Mouse (Mus musculus) neural tube, embryonic 10.5 days (tissue): ENCODE measurements around the gene P2rx5.

ENCODE experiments used
- DNase-seq: peaks from one replicate; pipeline ENCODE4 v3.0.0-alpha.2; 2017; ENCODE audit warnings: low spot score; ENCODE audit errors: extremely low spot score

Gene P2rx5

DNA sequence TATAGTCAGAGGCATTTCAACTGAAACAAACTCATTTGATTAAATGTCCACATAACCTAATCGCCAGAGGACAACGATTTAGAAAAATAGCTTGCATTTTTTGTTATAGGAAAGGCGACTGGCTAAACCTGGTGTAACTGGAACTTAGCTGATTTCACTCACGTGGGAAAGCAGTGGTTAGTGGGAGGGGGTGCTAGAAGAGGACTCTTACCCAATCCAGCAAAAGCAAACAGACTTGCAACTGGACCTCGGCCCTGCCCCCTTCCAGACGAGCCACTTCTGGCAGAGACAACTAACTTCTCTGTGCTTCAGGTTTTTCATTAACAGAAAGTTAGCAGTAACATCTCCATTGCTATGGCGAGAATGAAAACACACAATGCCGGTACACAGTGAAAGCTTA is 15.4 kb downstream of the P2rx5 start:
- no peak for DNase-seq

DNA sequence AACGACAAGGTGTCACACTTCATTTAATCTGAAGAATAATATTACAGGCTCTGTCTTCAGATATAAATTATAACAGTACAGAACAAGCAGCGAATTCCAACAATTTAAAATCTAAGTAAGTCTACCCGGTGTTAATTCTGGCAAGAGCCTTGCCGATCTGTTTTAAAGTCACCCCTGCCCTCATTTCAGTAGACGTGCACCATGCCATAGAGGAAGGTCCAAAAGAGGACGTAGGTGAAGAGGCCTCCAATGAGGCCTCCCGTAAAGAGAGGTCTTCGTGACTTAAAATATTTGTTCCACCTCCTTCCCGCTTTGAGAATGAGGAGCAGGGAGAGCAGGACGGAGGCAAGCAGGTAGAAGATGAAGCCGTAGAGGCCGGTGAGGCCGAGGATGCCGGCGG is 16.0 kb downstream of the P2rx5 start:
- no peak for DNase-seq

DNA sequence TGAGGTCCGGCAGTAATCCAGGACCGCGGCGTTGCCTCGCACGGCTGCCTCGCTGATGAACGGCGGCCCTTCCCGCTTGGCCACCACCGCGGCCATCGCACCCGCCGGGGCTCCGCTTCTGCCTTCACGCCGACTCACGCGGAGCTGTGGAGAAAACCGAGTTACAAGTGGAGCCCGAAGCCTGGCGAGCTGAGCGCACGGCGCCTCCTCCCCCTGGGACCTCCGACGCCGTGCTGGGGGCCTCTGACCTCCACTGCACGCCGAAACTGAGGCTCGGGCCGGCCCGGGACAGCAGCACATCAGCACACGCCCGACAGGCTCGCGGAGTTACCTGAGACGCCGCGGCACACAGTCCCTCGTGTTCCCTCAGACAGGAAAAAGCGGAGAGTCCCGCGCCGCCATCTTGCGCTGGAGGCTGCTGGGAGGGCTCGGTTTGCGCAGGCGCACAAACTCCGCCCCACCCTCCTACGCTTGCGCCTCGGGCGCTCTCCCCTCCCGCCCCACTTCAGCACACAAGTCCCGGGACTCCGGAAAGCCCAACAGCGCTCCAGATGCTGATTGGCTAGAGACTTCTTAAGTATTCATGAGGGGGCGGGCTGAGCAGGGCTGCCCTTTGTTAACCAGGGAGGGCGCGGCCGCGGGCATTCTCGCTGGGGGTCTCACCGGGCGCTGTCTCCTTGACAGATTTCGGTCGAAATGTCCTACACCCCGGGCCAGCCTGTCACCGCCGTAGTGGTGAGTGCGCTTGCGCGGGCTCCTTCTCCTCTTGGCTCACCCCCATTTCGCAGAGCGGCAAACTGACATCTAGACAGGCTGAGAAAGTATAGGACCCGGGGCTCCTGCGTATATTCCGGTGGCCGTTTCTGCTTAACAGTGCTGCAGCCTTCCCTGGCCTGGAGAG is 16.6 kb downstream of the P2rx5 start, which contains the start of the genes Emc6 and Tax1bp3:
Emc6 (minus strand) TSS at position 430 of the 901 bp plus-strand sequence.
Tax1bp3 (plus strand) TSS at position 476 of the 901 bp plus-strand sequence.
- DNase-seq, result peak; percentile 94

DNA sequence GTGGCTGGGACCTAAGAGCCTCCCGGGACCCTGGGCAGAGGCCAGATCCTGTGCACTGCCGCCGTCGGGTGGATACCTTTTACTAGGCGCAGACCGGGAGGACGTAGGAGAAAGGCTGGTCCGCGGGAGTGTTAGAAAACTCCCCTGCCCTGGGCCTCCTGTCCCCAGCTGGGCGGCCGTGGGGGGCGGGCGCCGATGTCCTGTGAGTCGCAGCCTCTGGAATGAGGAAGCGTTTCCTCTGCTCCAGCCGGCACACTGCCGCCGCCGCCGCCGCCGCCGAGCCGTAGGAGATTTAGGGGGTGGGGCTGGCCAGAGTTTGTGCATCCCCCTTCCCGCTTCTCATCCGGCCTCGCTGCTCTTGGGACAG is 17.3 kb downstream of the P2rx5 start:
- DNase-seq, result peak; percentile 84

DNA sequence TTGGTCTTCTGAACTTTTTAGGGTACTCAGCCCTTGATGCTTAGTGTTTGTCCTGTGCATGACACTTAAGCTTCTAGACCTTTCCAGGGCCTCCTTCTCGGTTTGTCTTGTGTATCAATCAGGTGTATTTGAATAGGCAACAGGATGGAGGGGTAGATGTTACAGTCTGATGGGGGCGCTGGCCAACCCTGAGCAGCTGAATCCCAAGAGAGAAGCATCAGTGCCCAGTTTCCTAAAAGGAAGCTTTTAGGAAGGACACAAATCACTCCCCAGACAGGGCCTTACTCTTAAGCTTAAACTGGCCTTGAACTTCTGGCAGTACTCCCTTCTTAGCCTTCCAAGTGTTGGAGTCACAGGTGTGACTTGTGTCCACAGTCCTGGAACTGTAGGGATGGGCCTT is 17.7 kb downstream of the P2rx5 start:
- DNase-seq, result no peak

DNA sequence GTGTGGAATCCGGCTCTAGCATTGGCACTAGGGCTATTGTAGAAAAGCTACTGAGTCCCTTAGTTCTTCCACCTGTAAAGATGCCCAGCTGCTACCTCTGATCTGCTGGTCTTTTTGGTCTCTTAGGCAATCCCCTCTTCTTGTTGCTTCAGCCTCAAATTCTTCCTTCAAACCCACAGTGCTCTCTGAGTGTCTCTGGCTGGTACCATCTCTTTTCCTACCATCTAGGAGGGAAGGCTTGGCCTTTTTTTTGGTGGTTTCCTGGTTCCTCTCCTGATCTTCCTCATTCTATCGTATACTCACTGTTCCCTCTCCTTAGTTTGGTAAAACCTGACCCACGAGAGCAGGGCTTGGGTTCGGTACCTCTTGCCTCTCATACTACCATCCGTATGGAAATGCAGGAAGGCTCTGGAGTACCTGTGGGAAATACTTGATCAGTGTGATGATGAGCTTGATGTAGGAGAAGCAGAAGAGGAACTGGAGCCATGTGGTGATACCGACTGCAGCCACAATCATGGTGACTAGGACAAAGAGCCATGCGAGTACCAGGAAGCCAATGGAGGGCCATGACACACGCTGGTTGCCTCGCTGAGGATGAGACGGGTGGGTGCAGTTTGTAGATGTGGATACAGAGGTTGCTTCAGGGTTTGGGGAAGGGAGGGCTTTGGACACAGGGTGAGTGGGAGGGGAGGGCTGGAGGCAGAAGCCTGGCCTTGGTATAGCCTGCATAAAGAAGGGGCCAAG is 25.8 kb downstream of the P2rx5 start:
- DNase-seq, result no peak

DNA sequence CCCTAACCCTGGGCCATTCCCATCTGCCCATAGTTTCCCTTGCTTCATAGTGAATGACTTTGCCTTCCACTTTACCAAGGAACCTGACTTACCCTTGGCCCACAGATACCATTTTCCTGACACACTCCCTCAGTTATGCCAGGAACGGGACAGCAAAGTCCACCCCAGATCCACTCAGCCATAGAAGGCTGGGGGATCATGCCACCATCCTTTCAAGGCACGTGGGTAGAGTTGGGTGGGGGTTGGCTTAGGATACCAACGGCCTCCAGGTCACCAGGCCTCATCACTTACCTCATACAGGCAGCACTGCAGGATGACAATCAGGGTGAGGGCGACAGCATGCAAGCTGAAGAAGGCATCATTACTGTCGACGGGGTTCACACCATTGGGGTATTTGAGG is 27.0 kb downstream of the P2rx5 start:
- no peak for DNase-seq

DNA sequence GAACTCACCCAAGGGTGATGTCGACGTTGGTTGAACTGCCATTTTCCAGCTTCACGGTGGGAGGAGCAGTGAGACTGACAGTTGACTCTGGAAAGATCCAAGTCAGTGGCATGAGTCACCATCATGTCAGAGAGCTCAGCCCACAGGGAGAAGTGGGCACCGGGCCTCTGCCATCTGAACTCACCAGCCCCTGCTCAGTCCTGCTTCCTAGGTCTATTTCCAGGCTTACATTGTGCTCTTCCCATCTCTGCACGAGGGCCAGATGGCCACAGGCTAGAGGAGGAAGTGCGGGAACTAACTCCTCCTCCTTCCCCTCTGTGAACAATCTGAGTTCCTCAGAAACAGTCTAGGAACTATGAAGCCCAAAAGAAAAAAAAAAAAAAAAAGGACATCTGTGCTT is 32.8 kb downstream of the P2rx5 start:
- DNase-seq, result no peak

DNA sequence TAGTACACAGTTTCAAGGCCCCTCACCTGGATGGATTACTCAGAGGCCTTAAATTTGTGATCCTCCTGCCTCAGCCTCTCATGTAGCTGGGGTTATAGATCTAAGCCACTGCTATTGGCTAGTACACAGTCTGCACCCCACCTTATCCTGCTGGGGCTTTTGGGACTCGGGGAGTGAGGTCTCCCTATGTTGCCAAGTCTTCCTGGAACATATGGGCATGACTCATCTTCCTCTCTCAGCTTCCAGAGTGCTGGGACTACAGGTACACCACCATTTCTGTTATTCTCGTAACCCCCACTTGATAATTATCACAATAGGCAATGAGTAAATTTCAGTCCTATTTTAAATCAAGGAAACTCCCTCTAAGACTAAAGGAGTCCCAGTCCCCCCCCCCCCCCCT is 34.2 kb downstream of the P2rx5 start:
- no peak for DNase-seq

DNA sequence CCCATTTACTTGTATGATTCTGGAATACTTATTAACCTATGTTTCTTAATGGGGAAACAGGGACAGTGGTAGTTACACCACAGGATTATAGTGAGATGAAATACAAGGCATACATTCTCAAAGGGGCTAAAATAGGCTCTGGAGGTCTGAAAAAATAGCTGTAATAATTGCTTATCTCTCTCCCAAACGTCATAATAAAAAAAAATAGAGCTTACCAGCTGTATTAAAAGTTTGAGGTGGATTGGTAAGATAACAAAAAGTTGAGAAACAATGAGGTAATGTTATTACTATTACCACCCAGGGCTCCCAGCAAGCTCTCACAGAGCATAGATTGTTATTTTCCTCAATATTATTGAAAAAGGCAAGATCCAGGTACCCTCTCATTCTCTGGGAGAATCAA is 38.0 kb downstream of the P2rx5 start:
- no peak for DNase-seq

DNA sequence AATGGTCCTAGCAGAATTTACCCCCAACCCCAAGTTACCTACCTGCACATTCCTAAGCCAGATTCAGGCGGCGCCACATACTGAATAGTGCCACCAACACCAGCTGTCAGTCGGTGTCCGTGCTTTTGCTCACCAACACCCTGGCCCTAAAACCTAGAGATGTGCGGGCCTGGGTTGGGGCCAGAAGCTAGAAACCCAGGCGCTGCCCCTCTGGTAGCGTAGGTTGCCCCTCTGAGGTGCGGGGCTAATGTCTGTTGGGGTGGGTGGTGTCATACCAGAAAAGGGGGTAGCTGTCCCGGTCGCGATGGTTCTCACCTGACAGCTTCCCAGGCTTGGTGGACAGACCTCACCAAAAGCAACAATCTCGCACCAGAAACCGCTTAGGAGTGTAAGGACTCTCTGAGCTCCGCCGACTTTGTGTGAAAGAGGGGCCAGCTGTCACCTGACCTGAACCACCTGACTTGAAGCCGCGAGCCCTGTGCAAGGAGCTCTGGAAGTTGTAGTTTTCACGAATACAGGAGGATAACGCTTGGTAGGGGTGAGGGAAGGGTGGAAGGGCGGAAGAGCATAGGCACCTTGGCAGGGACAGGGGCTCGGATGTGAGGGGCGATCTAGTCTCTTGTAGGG is 38.5 kb downstream of the P2rx5 start, which contains the start of gene Ctns:
Ctns (minus strand) TSS at position 440 of the 627 bp plus-strand sequence.
- DNase-seq, result no peak

DNA sequence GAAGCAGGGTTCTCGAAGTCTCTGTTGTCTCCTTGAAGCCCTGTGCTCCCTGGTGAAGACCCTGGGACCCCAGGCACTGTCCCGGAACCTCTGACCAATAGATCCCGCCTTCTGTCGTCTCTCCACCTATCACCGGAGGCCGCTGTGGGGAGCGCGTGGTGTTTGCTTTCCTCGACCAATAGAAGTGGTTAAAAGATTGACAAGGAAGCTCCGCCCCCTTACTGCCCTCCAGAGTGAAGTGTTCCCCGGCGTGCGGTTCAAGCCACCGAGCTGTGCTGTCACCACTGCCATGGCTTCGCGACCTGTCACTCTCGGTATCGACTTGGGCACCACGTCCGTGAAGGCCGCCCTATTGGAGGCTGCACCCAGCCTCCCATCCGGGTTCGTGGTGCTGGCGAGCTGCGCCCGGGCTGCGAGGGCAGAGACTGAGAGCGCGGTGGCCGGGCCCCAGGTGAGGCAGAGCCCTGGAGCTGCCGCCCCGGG is 39.0 kb downstream of the P2rx5 start, which contains the start of gene Shpk:
Shpk (plus strand) TSS at position 231 of the 483 bp plus-strand sequence.
- DNase-seq, result peak; percentile 92

DNA sequence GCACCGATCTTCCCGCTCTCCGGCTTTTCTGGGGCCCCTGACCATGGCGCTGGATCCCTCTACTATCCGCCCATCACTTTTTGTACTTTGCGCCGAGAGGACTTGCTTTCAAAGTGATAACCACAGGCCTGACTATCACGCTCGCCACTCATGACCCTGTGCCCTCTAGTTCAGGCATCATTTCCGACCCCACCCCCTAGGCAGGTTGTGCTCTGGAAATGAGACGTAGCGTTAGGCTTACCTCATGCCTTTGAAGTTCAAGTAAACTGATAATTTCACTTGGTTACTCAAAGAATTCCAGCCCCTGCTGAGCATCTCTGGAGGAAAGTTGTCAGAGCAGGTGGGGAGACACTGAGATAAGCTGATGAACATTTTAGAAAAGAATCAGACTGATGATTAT is 39.7 kb downstream of the P2rx5 start:
- DNase-seq, result no peak

DNA sequence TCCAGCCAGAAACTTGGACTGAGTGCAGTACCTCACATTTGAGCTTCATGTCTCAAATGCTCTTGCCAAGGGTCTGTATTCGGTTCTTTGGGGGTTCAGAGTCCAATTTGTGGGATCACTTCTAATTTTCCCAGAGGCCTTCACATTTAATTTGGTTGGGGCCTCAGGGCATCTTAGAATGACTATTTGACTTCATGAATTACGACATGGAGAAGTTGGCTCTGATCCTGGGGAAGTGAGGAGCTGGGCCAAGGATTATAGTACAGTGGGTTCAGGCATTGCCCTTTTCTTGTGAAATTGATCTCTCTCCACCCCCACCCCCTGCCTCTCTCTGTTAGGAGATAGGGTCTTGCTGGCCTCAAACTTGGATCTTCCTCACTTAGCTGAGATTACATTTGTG is 40.8 kb downstream of the P2rx5 start:
- no peak for DNase-seq

DNA sequence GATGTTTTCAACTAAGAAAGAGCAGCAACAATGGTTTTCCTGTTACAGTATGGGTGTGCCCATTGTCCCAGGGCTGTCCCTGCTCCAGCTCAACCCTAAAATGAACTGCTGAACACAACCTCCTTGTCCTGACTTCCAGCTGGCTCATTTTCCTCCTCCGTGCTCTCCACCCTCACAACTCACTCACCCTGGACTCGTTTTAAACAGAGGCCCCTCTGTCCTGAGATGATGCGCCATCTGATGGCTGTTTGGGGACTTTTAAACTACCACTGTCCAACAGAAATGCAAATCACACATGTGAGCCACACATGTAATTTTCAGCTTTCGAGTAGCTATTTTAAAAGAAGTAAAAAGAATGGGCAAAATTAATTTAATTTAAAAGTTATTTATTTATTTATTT is 41.4 kb downstream of the P2rx5 start:
- no peak for DNase-seq

DNA sequence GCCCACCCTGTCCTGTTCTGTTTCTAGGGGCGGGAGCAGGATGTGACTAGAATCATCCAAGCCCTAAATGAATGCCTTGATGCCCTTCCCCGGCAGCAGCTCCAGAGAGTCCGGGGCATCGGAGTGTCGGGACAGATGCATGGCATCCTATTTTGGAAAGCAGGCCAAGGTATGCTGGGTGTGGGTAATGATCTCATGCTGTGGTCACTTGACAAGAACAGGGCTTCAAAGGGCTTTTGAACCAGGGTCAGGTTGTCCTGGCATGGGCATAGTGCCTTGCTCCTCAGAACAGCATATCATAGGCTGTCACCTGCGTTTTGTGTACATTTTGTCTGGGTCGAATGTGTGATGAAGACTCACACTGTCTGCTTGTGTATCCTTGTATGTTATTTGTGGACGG is 43.7 kb downstream of the P2rx5 start:
- DNase-seq, result no peak

DNA sequence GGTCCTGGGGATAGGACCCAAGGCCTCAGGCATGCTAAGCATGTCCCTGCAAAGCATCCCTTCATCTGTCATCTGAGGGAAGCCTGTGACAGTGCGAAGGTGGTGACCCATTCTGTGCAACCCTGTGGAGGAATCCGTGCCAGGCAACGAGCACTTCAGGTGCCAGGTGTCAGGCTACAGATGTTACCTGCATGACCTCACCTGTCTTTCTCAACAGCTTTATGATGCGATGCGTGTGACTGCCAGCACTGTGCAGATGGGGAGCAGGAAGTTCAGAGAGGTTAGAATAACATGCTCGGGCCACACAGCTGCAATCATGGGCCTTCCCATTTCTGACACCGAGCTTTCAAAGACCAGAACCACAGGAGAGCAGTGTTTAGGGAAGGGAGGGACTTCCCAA is 45.0 kb downstream of the P2rx5 start:
- DNase-seq, result no peak

DNA sequence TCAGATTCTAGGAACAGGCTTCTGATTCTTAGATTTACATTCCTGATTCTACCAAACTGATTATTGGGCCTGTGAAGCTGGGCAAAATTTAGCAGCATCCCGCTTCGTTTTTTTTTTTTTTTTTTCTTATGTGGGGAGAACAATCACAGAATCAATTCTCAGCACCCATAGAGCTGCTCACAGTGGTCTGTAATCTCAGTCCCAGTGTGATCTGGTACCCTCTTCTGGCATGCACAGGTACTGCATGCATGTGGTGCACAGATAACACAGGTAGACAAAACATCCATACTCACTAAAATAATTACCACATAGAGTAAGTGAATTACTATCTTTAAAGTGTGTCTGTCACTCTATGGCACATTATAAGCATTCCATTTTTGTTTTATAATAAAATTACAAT is 47.4 kb downstream of the P2rx5 start:
- no peak for DNase-seq

DNA sequence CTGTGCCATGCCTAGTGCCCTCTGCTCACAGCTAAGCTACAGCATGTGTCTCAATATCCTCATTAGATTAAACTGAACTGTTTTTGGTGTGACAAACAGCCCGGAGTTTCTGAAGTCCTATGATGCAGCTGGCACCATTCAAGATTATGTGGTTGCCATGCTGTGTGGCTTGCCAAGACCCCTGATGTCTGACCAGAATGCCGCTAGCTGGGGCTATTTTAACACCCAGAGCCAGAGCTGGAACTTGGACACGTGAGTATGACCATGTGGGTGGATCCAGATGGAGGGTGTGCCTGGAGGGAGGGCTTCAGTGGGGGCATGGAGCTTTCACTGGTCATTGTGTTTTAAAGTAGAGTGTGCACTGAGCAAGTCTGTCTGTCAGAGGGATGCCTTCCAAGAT is 53.7 kb downstream of the P2rx5 start:
- no peak for DNase-seq

DNA sequence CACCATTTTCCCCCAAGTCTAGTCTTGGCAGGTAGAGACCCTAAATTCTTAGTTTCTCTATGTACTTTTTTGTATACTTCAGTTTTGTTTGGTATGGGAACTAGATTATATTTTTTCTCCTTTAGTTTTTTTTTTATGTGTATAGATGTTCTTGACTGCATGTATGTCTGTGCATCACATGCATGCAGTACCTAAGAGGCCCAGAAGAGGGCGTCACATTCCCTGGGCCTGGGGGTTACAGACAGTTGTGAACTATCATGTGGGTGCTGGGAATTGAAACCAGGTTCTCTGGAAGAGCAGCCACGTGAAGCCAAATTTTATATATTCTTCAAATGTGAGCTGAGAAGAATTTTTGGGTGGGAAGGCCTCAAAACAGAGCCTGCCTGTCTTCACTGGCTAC is 59.5 kb downstream of the P2rx5 start:
- DNase-seq, result no peak

DNA sequence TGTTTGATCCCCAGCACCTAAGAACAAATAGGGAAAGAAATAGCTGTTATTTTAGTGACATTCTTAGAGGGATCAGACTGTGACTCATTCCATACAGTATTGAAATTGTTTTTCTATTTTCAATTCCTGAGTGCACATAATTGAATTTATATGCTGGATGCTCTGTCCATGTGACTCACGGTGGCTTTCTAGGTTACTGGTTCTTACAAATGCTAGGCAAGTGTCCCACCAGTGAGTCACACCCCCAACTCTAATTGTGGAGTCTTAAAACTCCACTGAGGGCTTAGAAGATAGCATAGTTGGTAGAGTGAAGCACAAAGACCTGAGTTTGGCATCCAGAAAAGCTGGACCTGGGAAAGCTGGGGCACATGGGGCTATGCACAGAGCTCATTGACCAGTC is 60.4 kb downstream of the P2rx5 start:
- DNase-seq, result no peak
